Mouse (Mus musculus) adrenal gland, postnatal 10 days (tissue): ENCODE data around the gene Usp33. TPM values are rescaled to one million over a fixed set of nuclear protein-coding genes. Genes with fewer than 3 reads are reported as not detected.
"Not testable (repeated sequence)": the region's sequence is repeated elsewhere in the genome, so short reads cannot be mapped to it uniquely, and the experiment has no call there.

Experiments used
- DNase-seq: peaks from one replicate; pipeline ENCODE4 v3.0.0; 2021; ENCODE audit warnings: mixed read lengths
- long read RNA-seq, 2 experiments: library from polyadenylated mRNA; stranded (forward); transcript quantifications; one replicate each; pipeline ENCODE4 v2.0.0; 2021
- total RNA-seq, 2 experiments: library from RNA; stranded (reverse); gene quantifications; 2 replicates each; pipeline ENCODE4 v1.2.3; 2021

Usp33 gene
- 10 to 100 TPM; 65.4 to 80.7 TPM for total RNA-seq
- long read RNA-seq, experiment 1, full-length matches to known transcripts, result 15 of 31 reads
- long read RNA-seq, experiment 1, partial matches to known transcripts, result 13 of 31 reads
- long read RNA-seq, experiment 1, other reads (novel, unspliced or antisense), result 3 of 31 reads
- long read RNA-seq, experiment 2, full-length matches to known transcripts, result 15 of 26 reads
- long read RNA-seq, experiment 2, partial matches to known transcripts, result 3 of 26 reads
- long read RNA-seq, experiment 2, other reads (novel, unspliced or antisense), result 8 of 26 reads

- DNase-seq, result peak; percentile 99
Measured at GRCm38 (mm10) chr3:152345732-152346632, at the start of gene Usp33. Gene Usp33 (plus strand): TSS chr3:152346478.

GRCm38 (mm10) chr3:152300376-152301337, 45.6 kb upstream of the Usp33 start:
- DNase-seq, result no peak

- no peak for DNase-seq
Measured at GRCm38 (mm10) chr3:152302991-152303390, 43.3 kb upstream of the Usp33 start.

GRCm38 (mm10) chr3:152304093-152304815, 42.0 kb upstream of the Usp33 start:
- DNase-seq, result no peak

GRCm38 (mm10) chr3:152305080-152305479, 41.2 kb upstream of the Usp33 start:
- DNase-seq, result no peak

GRCm38 (mm10) chr3:152305971-152306370, 40.3 kb upstream of the Usp33 start:
- no peak for DNase-seq

GRCm38 (mm10) chr3:152308485-152309249, 37.6 kb upstream of the Usp33 start:
- peak; percentile 41 for DNase-seq

GRCm38 (mm10) chr3:152309250-152309645, 37.0 kb upstream of the Usp33 start:
- DNase-seq, result no peak

GRCm38 (mm10) chr3:152314666-152315065, 31.6 kb upstream of the Usp33 start:
- not testable (repeated sequence) for DNase-seq

GRCm38 (mm10) chr3:152315613-152316012, 30.7 kb upstream of the Usp33 start:
- peak; percentile 88 for DNase-seq

GRCm38 (mm10) chr3:152316447-152317173, 29.7 kb upstream of the Usp33 start:
- DNase-seq, result not testable (repeated sequence)

- DNase-seq, result no peak
Measured at GRCm38 (mm10) chr3:152320972-152321645, 25.2 kb upstream of the Usp33 start.

- no peak for DNase-seq
Measured at GRCm38 (mm10) chr3:152321765-152322547, 24.3 kb upstream of the Usp33 start.

- DNase-seq, result no peak
Measured at GRCm38 (mm10) chr3:152332104-152332503, 14.2 kb upstream of the Usp33 start.

- DNase-seq, result no peak
Measured at GRCm38 (mm10) chr3:152332545-152333300, 13.6 kb upstream of the Usp33 start.

GRCm38 (mm10) chr3:152333641-152334040, 12.6 kb upstream of the Usp33 start:
- DNase-seq, result no peak

GRCm38 (mm10) chr3:152336085-152336484, 10.2 kb upstream of the Usp33 start:
- DNase-seq, result no peak
